Mouse (Mus musculus) ES-E14 (cell line): ENCODE results near the gene 4930415O20Rik. TPM values are rescaled to one million over a fixed set of nuclear protein-coding genes. Genes with fewer than 3 reads are reported as not detected.
A peak's percentile ranks its signal among the peaks of the same experiment; 100 is the strongest.

Experiments used
- DNase-seq: peaks from one replicate; pipeline ENCODE4 v3.0.0-alpha.2; 2013; ENCODE audit warnings: low read depth, low spot score
- H3K27ac ChIP-seq: 2 replicates; pipeline ENCODE4 v1.5.1; 2012; ENCODE audit warnings: low read depth, mild to moderate bottlenecking, low read length, moderate library complexity, mixed read lengths; ENCODE audit not compliant: poor library complexity, insufficient read depth, severe bottlenecking
- H3K36me3 ChIP-seq: 2 replicates; pipeline ENCODE4 v1.6.1; 2012; ENCODE audit warnings: mild to moderate bottlenecking, low read length, moderate library complexity, mixed read lengths; ENCODE audit not compliant: control insufficient read depth, poor library complexity, insufficient read depth, severe bottlenecking
- H3K4me1 ChIP-seq, 2 experiments: fragments of 150-350 bp in 1 of 2; sonication (generic) in 1 of 2; 2 replicates each; pipeline ENCODE4 v1.6.1; 2012; ENCODE audit warnings: low read length in 2 of 2, mild to moderate bottlenecking in 1 of 2, mixed read lengths in 1 of 2; ENCODE audit not compliant: control insufficient read depth in 2 of 2, insufficient read depth in 2 of 2, poor library complexity in 1 of 2
- H3K4me3 ChIP-seq, 2 experiments: fragments of 150-350 bp in 1 of 2; sonication (generic) in 1 of 2; 2 replicates each; pipeline ENCODE4 v1.5.1; 2012; ENCODE audit warnings: low read length in 2 of 2, low read depth in 1 of 2, mild to moderate bottlenecking in 1 of 2, mixed read lengths in 1 of 2; ENCODE audit not compliant: insufficient read depth in 1 of 2, poor library complexity in 1 of 2, severe bottlenecking in 1 of 2
- H3K9ac ChIP-seq: 2 replicates; pipeline ENCODE4 v1.6.1; 2012; ENCODE audit warnings: low read depth, mild to moderate bottlenecking, low read length, mixed read lengths; ENCODE audit not compliant: poor library complexity, insufficient read depth, severe bottlenecking
- H3K9me3 ChIP-seq: fragments of 150-350 bp; sonication (generic); 2 replicates; pipeline ENCODE4 v1.6.1; 2012; ENCODE audit warnings: low read depth, mild to moderate bottlenecking, low read length; ENCODE audit not compliant: control insufficient read depth, insufficient read depth
- CHD2 ChIP-seq: IDR thresholded peaks from 2 replicates; pipeline ENCODE4 v1.6.1; 2014; ENCODE audit warnings: mild to moderate bottlenecking, low read depth, low read length, inconsistent platforms
- HCFC1 ChIP-seq: IDR thresholded peaks from 2 replicates; pipeline ENCODE4 v1.6.1; 2012; ENCODE audit warnings: low read length, inconsistent platforms, borderline replicate concordance; ENCODE audit not compliant: insufficient read depth
- MAFK ChIP-seq: IDR thresholded peaks from 2 replicates; pipeline ENCODE4 v1.6.1; 2014; ENCODE audit warnings: mild to moderate bottlenecking, low read depth, low read length, inconsistent platforms; ENCODE audit not compliant: insufficient read depth
- ZC3H11A ChIP-seq: IDR thresholded peaks from 2 replicates; pipeline ENCODE4 v1.6.1; 2012; ENCODE audit warnings: low read depth, mild to moderate bottlenecking, inconsistent platforms, low read length, borderline replicate concordance
- ZNF384 ChIP-seq: IDR thresholded peaks from 2 replicates; pipeline ENCODE4 v1.6.1; 2012; ENCODE audit warnings: low read depth, low read length, inconsistent platforms
- in situ Hi-C, 2 experiments: fragments of 600-800 bp; cut with MboI; formaldehyde crosslinking; loops; one replicate each; pipeline ENCODE4 v1.15.1; 2025; ENCODE audit warnings: low sequenced_read_pairs in 2 of 2, inconsistent platforms in 1 of 2; ENCODE audit not compliant: unreplicated experiment in 2 of 2
- total RNA-seq: library from RNA; depleted of rRNA; stranded (reverse); fragments of 300-350 nt; gene quantifications from 2 replicates; pipeline ENCODE4 v1.2.3, GENCODE M21; 2012

4930415O20Rik gene
- total RNA-seq, 1 experiment: not detected

- TF ChIP-seq ZC3H11A: no peak
- TF ChIP-seq CHD2: no peak
- no peak for TF ChIP-seq HCFC1
- no peak for TF ChIP-seq MAFK
- no peak for TF ChIP-seq ZNF384
- no peaks in the 10 kb centered on the region; the same call in 1 of the 2 replicates for H3K36me3 ChIP-seq
- in situ Hi-C loops: no loop called here
- H3K4me1 ChIP-seq: peaks cover 6 to 14% of the 10 kb centered on the region in 2 experiments
- no peak for DNase-seq
- no peak overlapping the region for H3K4me3 ChIP-seq
- no peak overlapping the region for H3K27ac ChIP-seq
- no peaks in the 10 kb centered on the region for H3K9me3 ChIP-seq
- H3K9ac ChIP-seq: no peak overlapping the region
Measured at GRCm38 (mm10) chr15:98589640-98590336, 19.0 kb downstream of the 4930415O20Rik start.

DNA sequence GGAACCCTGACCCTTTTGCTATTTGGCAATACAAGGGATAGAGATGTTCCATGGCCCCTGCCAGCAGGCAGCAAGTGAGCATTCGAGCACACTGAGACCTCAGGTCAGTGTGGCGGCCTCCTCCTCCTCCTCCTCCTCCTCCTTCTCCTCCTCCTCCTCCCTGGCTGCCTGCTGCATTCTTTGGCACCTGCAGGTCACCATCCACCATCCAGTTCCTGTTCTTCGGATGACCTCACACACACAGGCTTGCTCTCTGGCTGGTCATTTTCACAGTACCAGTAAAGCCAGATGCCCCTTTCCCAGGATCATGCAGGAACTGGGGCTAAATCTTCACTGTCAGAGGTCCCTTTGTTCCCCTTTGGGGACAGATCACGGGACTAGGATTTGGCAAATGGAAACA lies 20.6 kb downstream of the 4930415O20Rik start:
- no peak overlapping the region for H3K4me3 ChIP-seq
- peaks cover 0 to 15% of the 10 kb centered on the region in 2 experiments; a peak in 2 of 4 replicates for H3K4me1 ChIP-seq
- H3K36me3 ChIP-seq: peaks cover 3% of the 10 kb centered on the region; the same call in 1 of the 2 replicates
- H3K9ac ChIP-seq: no peak overlapping the region
- no peak for DNase-seq
- TF ChIP-seq HCFC1 (no peak), ZC3H11A (no peak), ZNF384 (no peak), CHD2 (no peak), MAFK (no peak)
- H3K27ac ChIP-seq: no peak overlapping the region
- in situ Hi-C loops: no loop called here
- no peaks in the 10 kb centered on the region for H3K9me3 ChIP-seq

GRCm38 (mm10) chr15:98594193-98594592 lies 23.4 kb downstream of the 4930415O20Rik start:
- Histone ChIP-seq H3K9ac (peak overlapping the region; percentile 45; the same call in 1 of the 2 replicates), H3K4me1 (peaks cover 0 to 21% of the 10 kb centered on the region in 2 experiments; a peak in 2 of 4 replicates), H3K9me3 (no peaks in the 10 kb centered on the region), H3K27ac (no peak overlapping the region), H3K36me3 (peaks cover 3% of the 10 kb centered on the region; the same call in 1 of the 2 replicates), H3K4me3 (peak overlapping the region; percentile 5 to 50; a peak in 2 of 4 replicates)
- in situ Hi-C loops: no loop called here
- DNase-seq: peak; percentile 52
- TF ChIP-seq ZNF384 (no peak), MAFK (no peak), ZC3H11A (no peak), CHD2 (no peak)

GRCm38 (mm10) chr15:98595049-98595448 lies 24.2 kb downstream of the 4930415O20Rik start:
- H3K9ac ChIP-seq: no peak overlapping the region
- H3K36me3 ChIP-seq: peaks cover 3% of the 10 kb centered on the region; the same call in 1 of the 2 replicates
- no peak for DNase-seq
- TF ChIP-seq MAFK (no peak), HCFC1 (no peak), ZNF384 (no peak), CHD2 (no peak), ZC3H11A (no peak)
- H3K4me1 ChIP-seq: peaks cover 0 to 25% of the 10 kb centered on the region in 2 experiments; a peak in 2 of 4 replicates
- in situ Hi-C loops: no loop called here
- H3K4me3 ChIP-seq: no peak overlapping the region
- H3K9me3 ChIP-seq: no peaks in the 10 kb centered on the region
- H3K27ac ChIP-seq: no peak overlapping the region
